Mouse (Mus musculus): Measurements from ENCODE around the gene Stab1. TPM values are rescaled to one million over a fixed set of nuclear protein-coding genes. Genes with fewer than 3 reads are reported as not detected.

The Stab1 gene
- polyA plus RNA-seq, 1 experiment from 2014 or later, result 23.6 TPM

DNA sequence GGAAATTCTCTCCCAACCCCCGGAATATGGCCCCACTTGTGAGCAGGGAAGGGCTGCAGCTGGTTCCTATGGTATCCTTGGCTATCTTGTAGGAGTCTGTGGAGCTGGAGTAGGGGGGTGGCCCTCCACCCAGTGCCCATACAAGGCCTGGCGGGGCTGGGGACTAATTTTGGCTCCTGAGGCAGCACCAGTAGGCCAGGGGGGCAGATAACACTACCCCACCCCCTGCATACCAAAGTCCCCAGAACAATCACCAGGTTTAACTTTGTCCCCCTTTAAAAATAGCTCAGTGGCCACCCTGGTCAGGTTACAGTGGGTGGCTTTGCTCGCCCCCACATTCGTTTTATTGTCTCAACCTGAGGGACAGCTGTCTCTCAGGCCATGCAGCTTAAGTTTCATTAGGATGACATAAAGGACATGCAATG is 40.7 kb upstream of the Stab1 start:
- Histone ChIP-seq H3K4me2 (ENCODE audit: low read depth, low read length) (no peak overlapping the region), H3K4me1 (ENCODE audit: control insufficient read depth, insufficient read depth, low read length) (peaks cover 4% of the 10 kb centered on the region; the same call in 1 of the 2 replicates), H3K4me3 (ENCODE audit: low read depth, low read length) (no peak overlapping the region), H3K27ac (replicated peaks; ENCODE audit: low read depth, low read length) (no peak overlapping the region), H3K9ac (replicated peaks; ENCODE audit: low read length) (no peak overlapping the region), H3K36me3 (replicated peaks; ENCODE audit: control insufficient read depth, insufficient read depth, low read depth, low read length) (no peaks in the 10 kb centered on the region), H3K27me3 (ENCODE audit: control insufficient read depth, insufficient read depth, low read length) (no peaks in the 10 kb centered on the region), H3K9me3 (replicated peaks; ENCODE audit: control insufficient read depth, low read length) (no peaks in the 10 kb centered on the region)
- WGBS, result 69% methylated on average over 4 of the region's 4 CpGs
- DNase-seq (ENCODE audit: low spot score) (no peak), ATAC-seq (replicated peaks; ENCODE audit: insufficient number of reproducible peaks, low FRiP score, low TSS enrichment, low read depth) (no peak)

DNA sequence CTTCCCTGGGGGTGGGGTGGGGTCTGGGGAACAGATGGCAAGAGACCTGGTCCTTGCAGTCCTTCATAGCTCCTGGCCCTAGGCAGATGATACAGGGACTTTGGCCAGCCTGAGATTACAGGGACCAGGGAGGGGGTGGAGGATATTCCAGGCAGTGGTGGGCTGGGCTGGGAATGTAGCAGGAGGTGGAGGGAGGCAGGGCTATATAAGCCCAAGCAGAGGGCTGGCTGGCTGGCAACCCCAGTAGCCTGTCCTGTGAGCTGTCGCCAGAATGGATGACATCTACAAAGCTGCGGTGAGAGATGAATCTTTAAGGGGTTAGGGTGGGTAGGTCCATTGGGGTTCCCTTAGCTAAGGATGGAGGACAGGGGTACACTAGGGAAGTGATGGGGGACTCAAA is 39.6 kb upstream of the Stab1 start, which contains the start of gene Tnnc1:
Gene Tnnc1, plus strand, starts transcription at position 229 of the 400 bp plus-strand sequence.
- Histone ChIP-seq H3K4me1 (ENCODE audit: control insufficient read depth, insufficient read depth, low read length) (peaks cover 4% of the 10 kb centered on the region; the same call in 1 of the 2 replicates), H3K4me3 (ENCODE audit: low read depth, low read length) (no peak within 1 kb of the TSS), H3K9me3 (replicated peaks; ENCODE audit: control insufficient read depth, low read length) (no peaks in the 10 kb centered on the region), H3K27ac (replicated peaks; ENCODE audit: low read depth, low read length) (no peak within 1 kb of the TSS), H3K27me3 (ENCODE audit: control insufficient read depth, insufficient read depth, low read length) (no peaks in the 10 kb centered on the region), H3K36me3 (replicated peaks; ENCODE audit: control insufficient read depth, insufficient read depth, low read depth, low read length) (peaks cover 4% of the 10 kb centered on the region), H3K9ac (replicated peaks; ENCODE audit: low read length) (peak within 1 kb of the TSS; percentile 58), H3K4me2 (ENCODE audit: low read depth, low read length) (no peak within 1 kb of the TSS; the same call in 1 of the 2 replicates)
- no peak for ATAC-seq (replicated peaks; ENCODE audit: insufficient number of reproducible peaks, low FRiP score, low TSS enrichment, low read depth)
- WGBS, result 76% methylated on average over 2 of the region's 2 CpGs
- no peak for DNase-seq (ENCODE audit: low spot score)

GRCm38 (mm10) chr14:31207070-31207830 is 38.8 kb upstream of the Stab1 start:
- Histone ChIP-seq H3K4me1 (ENCODE audit: control insufficient read depth, insufficient read depth, low read length) (peaks cover 4% of the 10 kb centered on the region; the same call in 1 of the 2 replicates), H3K27ac (replicated peaks; ENCODE audit: low read depth, low read length) (no peak overlapping the region), H3K4me2 (ENCODE audit: low read depth, low read length) (peak overlapping the region; percentile 85), H3K4me3 (ENCODE audit: low read depth, low read length) (peak overlapping the region; percentile 74), H3K9me3 (replicated peaks; ENCODE audit: control insufficient read depth, low read length) (no peaks in the 10 kb centered on the region), H3K36me3 (replicated peaks; ENCODE audit: control insufficient read depth, insufficient read depth, low read depth, low read length) (peaks cover 10% of the 10 kb centered on the region), H3K9ac (replicated peaks; ENCODE audit: low read length) (peak overlapping the region; percentile 58), H3K27me3 (ENCODE audit: control insufficient read depth, insufficient read depth, low read length) (no peaks in the 10 kb centered on the region)
- 79% methylated on average over 13 of the region's 13 CpGs for WGBS
- ATAC-seq (replicated peaks; ENCODE audit: insufficient number of reproducible peaks, low FRiP score, low TSS enrichment, low read depth) (peak; percentile 24; the same call in 1 of the 2 replicates), DNase-seq (ENCODE audit: low spot score) (no peak)

DNA sequence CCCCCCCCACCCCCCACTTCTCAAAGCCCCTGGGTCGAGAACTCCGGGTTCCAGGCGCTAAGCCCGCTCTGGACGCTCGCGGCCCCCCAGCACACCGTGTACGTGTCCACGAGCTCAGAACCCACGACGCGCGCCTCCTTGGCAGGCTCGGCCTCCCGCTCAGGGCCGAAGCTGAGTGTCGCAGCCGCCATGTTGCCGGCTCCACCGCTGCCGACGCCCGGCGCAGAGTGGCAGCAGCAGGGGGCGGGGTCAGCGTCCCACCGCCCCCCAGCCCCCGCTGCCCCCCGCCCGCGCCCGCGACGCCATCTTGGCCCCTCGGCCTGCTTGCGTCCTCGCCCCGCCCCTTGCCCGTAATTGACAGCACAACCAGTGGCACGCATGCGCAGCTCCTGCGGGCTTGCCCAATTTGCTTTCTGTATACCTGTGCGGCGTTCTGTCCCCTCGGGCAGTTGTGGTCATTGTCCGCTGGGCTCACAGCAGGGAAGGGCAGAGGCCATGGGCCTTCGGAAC is 38.1 kb upstream of the Stab1 start:
- Histone ChIP-seq H3K4me2 (ENCODE audit: low read depth, low read length) (peak overlapping the region; percentile 87), H3K27ac (replicated peaks; ENCODE audit: low read depth, low read length) (peak overlapping the region; percentile 63), H3K9me3 (replicated peaks; ENCODE audit: control insufficient read depth, low read length) (no peaks in the 10 kb centered on the region), H3K4me3 (ENCODE audit: low read depth, low read length) (peak overlapping the region; percentile 74), H3K4me1 (ENCODE audit: control insufficient read depth, insufficient read depth, low read length) (peaks cover 4% of the 10 kb centered on the region; the same call in 1 of the 2 replicates), H3K9ac (replicated peaks; ENCODE audit: low read length) (peak overlapping the region; percentile 93), H3K27me3 (ENCODE audit: control insufficient read depth, insufficient read depth, low read length) (no peaks in the 10 kb centered on the region), H3K36me3 (replicated peaks; ENCODE audit: control insufficient read depth, insufficient read depth, low read depth, low read length) (peaks cover 15% of the 10 kb centered on the region)
- peak; percentile 96 for DNase-seq (ENCODE audit: low spot score)
- WGBS, result under 1% methylated on average over 48 of the region's 48 CpGs
- ATAC-seq (replicated peaks; ENCODE audit: insufficient number of reproducible peaks, low FRiP score, low TSS enrichment, low read depth), result peak; percentile 60

DNA sequence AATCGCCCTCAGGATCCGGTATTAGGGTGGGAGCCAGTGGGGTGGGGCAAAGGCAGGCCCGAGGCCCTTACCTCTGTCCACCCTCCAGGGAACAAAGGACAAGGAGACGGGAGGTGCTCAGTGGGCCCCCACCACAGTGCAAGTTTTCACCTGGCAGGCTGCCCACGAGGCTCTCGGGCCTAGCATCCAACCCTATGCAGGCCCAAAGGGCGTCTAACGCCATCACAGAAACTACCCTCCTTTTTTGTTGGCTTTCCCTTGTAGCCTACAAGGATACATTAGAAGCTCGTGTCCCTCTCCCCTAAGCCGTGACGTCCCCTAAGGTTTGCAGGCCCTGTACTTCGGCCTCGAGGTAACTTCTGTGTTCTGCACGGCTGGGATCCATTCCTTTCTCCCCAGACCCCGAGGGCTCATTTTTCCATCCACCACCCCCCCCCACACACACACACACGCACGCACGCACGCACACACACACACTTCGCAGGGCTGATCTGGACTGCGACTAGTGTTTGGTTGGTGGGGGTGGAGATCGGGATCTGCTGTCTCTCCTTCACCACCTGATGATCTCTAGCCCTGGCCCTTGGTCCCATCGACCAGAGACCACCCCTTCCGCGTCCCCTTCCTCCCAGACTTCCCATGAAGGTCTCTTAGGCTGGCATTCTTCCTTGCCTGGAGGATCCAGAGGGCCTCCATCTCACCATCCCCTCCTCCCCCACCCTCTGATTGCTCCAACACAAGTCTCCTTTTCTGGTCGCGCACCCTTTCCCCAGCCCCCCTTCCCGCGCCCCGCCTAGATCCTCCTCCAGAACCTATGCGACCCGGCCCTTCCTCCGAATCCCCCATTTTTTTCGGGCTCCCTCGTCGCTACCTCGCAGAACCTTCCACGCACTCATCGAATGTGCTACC is 37.4 kb upstream of the Stab1 start:
- H3K9me3 ChIP-seq (replicated peaks; ENCODE audit: control insufficient read depth, low read length), result no peaks in the 10 kb centered on the region
- H3K27ac ChIP-seq (replicated peaks; ENCODE audit: low read depth, low read length), result peak overlapping the region; percentile 68
- H3K9ac ChIP-seq (replicated peaks; ENCODE audit: low read length), result peak overlapping the region; percentile 93
- DNase-seq (ENCODE audit: low spot score) (peak; percentile 65), ATAC-seq (replicated peaks; ENCODE audit: insufficient number of reproducible peaks, low FRiP score, low TSS enrichment, low read depth) (peak; percentile 67)
- WGBS, result 2% methylated on average over 38 of the region's 39 CpGs
- peaks cover 18% of the 10 kb centered on the region for H3K36me3 ChIP-seq (replicated peaks; ENCODE audit: control insufficient read depth, insufficient read depth, low read depth, low read length)
- H3K4me3 ChIP-seq (ENCODE audit: low read depth, low read length), result peak overlapping the region; percentile 74
- H3K4me2 ChIP-seq (ENCODE audit: low read depth, low read length), result peak overlapping the region; percentile 87
- H3K27me3 ChIP-seq (ENCODE audit: control insufficient read depth, insufficient read depth, low read length), result no peaks in the 10 kb centered on the region
- peaks cover 4% of the 10 kb centered on the region; the same call in 1 of the 2 replicates for H3K4me1 ChIP-seq (ENCODE audit: control insufficient read depth, insufficient read depth, low read length)

- Histone ChIP-seq H3K4me2 (ENCODE audit: low read depth, low read length) (peak overlapping the region; percentile 87), H3K27ac (replicated peaks; ENCODE audit: low read depth, low read length) (peak overlapping the region; percentile 68), H3K36me3 (replicated peaks; ENCODE audit: control insufficient read depth, insufficient read depth, low read depth, low read length) (peaks cover 18% of the 10 kb centered on the region), H3K27me3 (ENCODE audit: control insufficient read depth, insufficient read depth, low read length) (no peaks in the 10 kb centered on the region), H3K9ac (replicated peaks; ENCODE audit: low read length) (peak overlapping the region; percentile 93), H3K9me3 (replicated peaks; ENCODE audit: control insufficient read depth, low read length) (no peaks in the 10 kb centered on the region), H3K4me1 (ENCODE audit: control insufficient read depth, insufficient read depth, low read length) (peaks cover 4% of the 10 kb centered on the region; the same call in 1 of the 2 replicates), H3K4me3 (ENCODE audit: low read depth, low read length) (peak overlapping the region; percentile 74)
- WGBS, result 27% methylated on average over 8 of the region's 8 CpGs
- ATAC-seq (replicated peaks; ENCODE audit: insufficient number of reproducible peaks, low FRiP score, low TSS enrichment, low read depth) (no peak), DNase-seq (ENCODE audit: low spot score) (no peak)
Measured at GRCm38 (mm10) chr14:31205244-31205561, 36.8 kb upstream of the Stab1 start.

DNA sequence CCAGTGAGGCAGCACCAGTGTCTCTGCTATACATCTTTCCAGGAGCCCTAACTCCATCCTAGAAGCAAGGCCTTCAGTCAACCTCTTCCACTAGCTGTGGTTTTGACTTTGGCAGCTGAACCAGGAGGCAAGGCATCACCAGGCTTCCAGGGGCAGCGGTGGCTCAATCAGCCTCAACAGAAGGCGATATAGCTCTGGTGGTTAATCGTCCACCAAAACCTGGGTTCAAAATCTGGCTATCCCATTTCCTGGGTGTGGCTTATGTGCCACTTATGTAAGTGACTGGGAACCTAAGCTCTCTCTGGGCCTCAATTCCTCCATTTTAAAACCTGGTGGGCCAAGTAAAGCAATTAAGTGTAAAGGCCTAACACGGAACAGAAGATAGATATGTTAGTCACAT is 36.4 kb upstream of the Stab1 start:
- WGBS, result 81% methylated on average over 4 of the region's 4 CpGs
- DNase-seq (ENCODE audit: low spot score) (peak; percentile 21), ATAC-seq (replicated peaks; ENCODE audit: insufficient number of reproducible peaks, low FRiP score, low TSS enrichment, low read depth) (no peak)
- peak overlapping the region; percentile 87 for H3K4me2 ChIP-seq (ENCODE audit: low read depth, low read length)
- H3K4me1 ChIP-seq (ENCODE audit: control insufficient read depth, insufficient read depth, low read length), result peaks cover 4% of the 10 kb centered on the region; the same call in 1 of the 2 replicates
- H3K27me3 ChIP-seq (ENCODE audit: control insufficient read depth, insufficient read depth, low read length), result no peaks in the 10 kb centered on the region
- H3K27ac ChIP-seq (replicated peaks; ENCODE audit: low read depth, low read length), result 0 out of 2 replicates have a peak overlapping the region, but pooled peaks have one; percentile 68
- peaks cover 19% of the 10 kb centered on the region for H3K36me3 ChIP-seq (replicated peaks; ENCODE audit: control insufficient read depth, insufficient read depth, low read depth, low read length)
- H3K9me3 ChIP-seq (replicated peaks; ENCODE audit: control insufficient read depth, low read length), result no peaks in the 10 kb centered on the region
- H3K9ac ChIP-seq (replicated peaks; ENCODE audit: low read length), result peak overlapping the region; percentile 93
- H3K4me3 ChIP-seq (ENCODE audit: low read depth, low read length), result peak overlapping the region; percentile 74
